Mouse (Mus musculus): ENCODE measurements at regions not wholly inside any gene's neighbourhood (a gene's known extent, or its start where the extent isn't known, plus 50 kb on each side); places are given as distances from the start of the nearest gene placed in this dataset.

GRCm38 (mm10) chr3:52611881-52612280 lies 343.7 kb downstream of the Foxo1 start:
- no peak for TF ChIP-seq CTCF (IDR thresholded peaks at IDR 0.05; ENCODE audit: low read depth, low read length)
- no peak for TF ChIP-seq TAL1 (conservative IDR thresholded peaks at IDR 0.05; ENCODE audit: low read depth, low read length)
- TF ChIP-seq POLR2AphosphoS5 (IDR thresholded peaks at IDR 0.05; ENCODE audit: insufficient replicate concordance, low read depth, low read length) = no peak
